Mouse (Mus musculus) myocyte (in vitro differentiated cells): ENCODE data around the gene Ntrk2. TPM values are rescaled to one million over a fixed set of nuclear protein-coding genes. Genes with fewer than 3 reads are reported as not detected.

Experiments
- H3K27me3 ChIP-seq: one replicate; pipeline ENCODE4 v1.6.1; 2011; ENCODE audit not compliant: control insufficient read depth, insufficient read depth, insufficient read length
- H3K36me3 ChIP-seq: one replicate; pipeline ENCODE4 v1.6.1; 2011; ENCODE audit not compliant: control insufficient read depth, insufficient read depth
- H3K4me2 ChIP-seq: one replicate; pipeline ENCODE4 v1.6.1; 2011; ENCODE audit warnings: low read depth, control low read depth
- H3K4me3 ChIP-seq: one replicate; pipeline ENCODE4 v1.5.1; 2011; ENCODE audit warnings: mild to moderate bottlenecking, control low read depth, moderate library complexity
- H3K79me2 ChIP-seq: one replicate; pipeline ENCODE4 v1.6.1; 2011; ENCODE audit not compliant: control insufficient read depth, insufficient read depth
- H3ac ChIP-seq: one replicate; pipeline ENCODE4 v1.6.1; 2011; ENCODE audit not compliant: control insufficient read depth, insufficient read length
- CEBPB ChIP-seq: IDR thresholded peaks from 2 replicates; pipeline ENCODE4 v1.6.1; 2011; ENCODE audit warnings: mild to moderate bottlenecking, moderate library complexity; ENCODE audit not compliant: poor library complexity, insufficient read depth, severe bottlenecking
- E2F4 ChIP-seq: IDR thresholded peaks from one replicate; pipeline ENCODE4 v1.6.1; 2011; ENCODE audit warnings: mild to moderate bottlenecking, control low read depth, moderate library complexity; ENCODE audit not compliant: insufficient read depth
- MAX ChIP-seq: IDR thresholded peaks from one replicate; pipeline ENCODE4 v1.6.1; 2011; ENCODE audit warnings: low read depth, mild to moderate bottlenecking, control low read depth
- MYOD1 ChIP-seq, 3 experiments: IDR thresholded peaks; one replicate each; pipeline ENCODE4 v1.6.1; 2011; ENCODE audit warnings: control low read depth in 2 of 3, low read depth in 2 of 3, mild to moderate bottlenecking in 2 of 3, moderate library complexity in 1 of 3; ENCODE audit not compliant: insufficient read length in 2 of 3, control insufficient read depth in 1 of 3
- MYOG ChIP-seq, 3 experiments: IDR thresholded peaks; one replicate each; pipeline ENCODE4 v1.6.1; 2011; ENCODE audit warnings: control low read depth in 2 of 3, low read depth in 2 of 3, mild to moderate bottlenecking in 2 of 3; ENCODE audit not compliant: insufficient read length in 2 of 3, control insufficient read depth in 1 of 3, insufficient read depth in 1 of 3
- POLR2A ChIP-seq: IDR thresholded peaks from one replicate; pipeline ENCODE4 v1.6.1; 2011; ENCODE audit warnings: low read depth, mild to moderate bottlenecking, control low read depth, moderate library complexity; ENCODE audit not compliant: insufficient read length
- POLR2AphosphoS2 ChIP-seq: IDR thresholded peaks from one replicate; pipeline ENCODE4 v1.6.1; 2011; ENCODE audit warnings: low read depth, control low read depth; ENCODE audit not compliant: insufficient read length
- REST ChIP-seq: IDR thresholded peaks from one replicate; pipeline ENCODE4 v1.6.1; 2011; ENCODE audit warnings: mild to moderate bottlenecking, control low read depth, moderate library complexity; ENCODE audit not compliant: insufficient read depth, insufficient read length
- SRF ChIP-seq: IDR thresholded peaks from one replicate; pipeline ENCODE4 v1.6.1; 2011; ENCODE audit warnings: low read depth; ENCODE audit not compliant: control insufficient read depth, insufficient read length
- TCF12 ChIP-seq: IDR thresholded peaks from one replicate; pipeline ENCODE4 v1.6.1; 2011; ENCODE audit warnings: mild to moderate bottlenecking, control low read depth; ENCODE audit not compliant: poor library complexity, insufficient read depth, severe bottlenecking
- TCF3 ChIP-seq: IDR thresholded peaks from one replicate; pipeline ENCODE4 v1.6.1; 2011; ENCODE audit warnings: low read depth, control low read depth; ENCODE audit not compliant: insufficient read length
- USF1 ChIP-seq: IDR thresholded peaks from one replicate; pipeline ENCODE4 v1.6.1; 2011; ENCODE audit warnings: low read depth, mild to moderate bottlenecking, control low read depth, moderate library complexity
- polyA plus RNA-seq: library from polyadenylated mRNA; unstranded; fragments of >200 nt; fragmentation: generic; extraction: Trizol; gene quantifications from one replicate; pipeline ENCODE4 v1.2.1, GENCODE M21; 2012; ENCODE audit warnings: missing spikeins

The Ntrk2 gene
- polyA plus RNA-seq, 1 experiment: not detected

GRCm38 (mm10) chr13:58896254-58896910 is 90.0 kb downstream of the Ntrk2 start:
- no peaks in the 10 kb centered on the region for H3K27me3 ChIP-seq
- TF ChIP-seq MAX (no peak), MYOD1 (IDR thresholded peaks at IDR 0.05; ENCODE audit: control insufficient read depth in 1 of 3, insufficient read length in 2 of 3, low read depth in 2 of 3) (no peak), USF1 (no peak), E2F4 (no peak), POLR2A (no peak), CEBPB (no peak)
- H3K4me3 ChIP-seq: no peak overlapping the region
- no peaks in the 10 kb centered on the region for H3K79me2 ChIP-seq
- H3K4me2 ChIP-seq: no peak overlapping the region
- H3K36me3 ChIP-seq: no peaks in the 10 kb centered on the region
- H3ac ChIP-seq: no peak overlapping the region

DNA sequence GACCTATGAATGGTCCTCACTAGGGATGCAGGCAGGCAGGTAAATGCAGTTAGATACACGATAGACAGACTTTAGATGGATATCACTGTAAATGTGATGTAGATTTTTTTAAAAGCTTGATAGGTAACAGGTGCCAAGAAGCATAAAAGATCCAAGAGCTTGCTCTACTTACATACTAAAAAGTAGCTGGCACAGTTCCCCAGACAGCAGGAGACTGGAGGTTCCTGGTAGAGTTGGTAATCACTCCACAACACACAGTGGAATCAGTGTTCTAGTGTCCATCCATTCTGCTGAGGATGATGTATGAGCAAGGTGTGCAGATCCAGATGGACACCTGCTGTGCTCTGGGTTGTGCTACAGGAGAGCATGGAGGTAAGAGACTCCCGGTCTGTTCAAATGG is 93.0 kb downstream of the Ntrk2 start:
- Histone ChIP-seq H3K79me2 (no peaks in the 10 kb centered on the region), H3ac (no peak overlapping the region), H3K4me3 (no peak overlapping the region), H3K4me2 (no peak overlapping the region), H3K27me3 (no peaks in the 10 kb centered on the region), H3K36me3 (no peaks in the 10 kb centered on the region)
- TF ChIP-seq MYOD1 (IDR thresholded peaks at IDR 0.05; ENCODE audit: control insufficient read depth in 1 of 3, insufficient read length in 2 of 3, low read depth in 2 of 3) (no peak), TCF12 (no peak), MYOG (IDR thresholded peaks at IDR 0.05; ENCODE audit: control insufficient read depth in 1 of 3, insufficient read depth in 1 of 3, insufficient read length in 2 of 3, low read depth in 2 of 3) (no peak), POLR2AphosphoS2 (no peak), TCF3 (no peak), MAX (no peak), SRF (no peak), E2F4 (no peak), POLR2A (no peak), REST (no peak), CEBPB (no peak), USF1 (no peak)

GRCm38 (mm10) chr13:58902313-58902712 is 95.9 kb downstream of the Ntrk2 start:
- Histone ChIP-seq H3K79me2 (no peaks in the 10 kb centered on the region), H3K4me2 (no peak overlapping the region), H3K27me3 (no peaks in the 10 kb centered on the region), H3K4me3 (no peak overlapping the region), H3K36me3 (no peaks in the 10 kb centered on the region), H3ac (no peak overlapping the region)
- no peak for TF ChIP-seq MAX
- TF ChIP-seq E2F4: no peak
- no peak for TF ChIP-seq POLR2AphosphoS2
- no peak for TF ChIP-seq REST
- TF ChIP-seq USF1: no peak
- no peak for TF ChIP-seq MYOG (IDR thresholded peaks at IDR 0.05; ENCODE audit: control insufficient read depth in 1 of 3, insufficient read depth in 1 of 3, insufficient read length in 2 of 3, low read depth in 2 of 3)

- TF ChIP-seq SRF (no peak), POLR2A (no peak), USF1 (no peak), CEBPB (no peak), TCF12 (no peak), MYOG (IDR thresholded peaks at IDR 0.05; ENCODE audit: control insufficient read depth in 1 of 3, insufficient read depth in 1 of 3, insufficient read length in 2 of 3, low read depth in 2 of 3) (no peak), TCF3 (no peak), E2F4 (no peak)
- Histone ChIP-seq H3K36me3 (no peaks in the 10 kb centered on the region), H3K27me3 (no peaks in the 10 kb centered on the region), H3K4me2 (no peak overlapping the region), H3K79me2 (no peaks in the 10 kb centered on the region), H3K4me3 (no peak overlapping the region), H3ac (no peak overlapping the region)
Measured at GRCm38 (mm10) chr13:58904742-58905735, 98.7 kb downstream of the Ntrk2 start.

- H3K79me2 ChIP-seq: no peaks in the 10 kb centered on the region
- H3K27me3 ChIP-seq: no peaks in the 10 kb centered on the region
- H3K4me3 ChIP-seq: no peak overlapping the region
- no peak overlapping the region for H3K4me2 ChIP-seq
- TF ChIP-seq MYOD1 (IDR thresholded peaks at IDR 0.05; ENCODE audit: control insufficient read depth in 1 of 3, insufficient read length in 2 of 3, low read depth in 2 of 3): no peak
- TF ChIP-seq MYOG (IDR thresholded peaks at IDR 0.05; ENCODE audit: control insufficient read depth in 1 of 3, insufficient read depth in 1 of 3, insufficient read length in 2 of 3, low read depth in 2 of 3): no peak
- TF ChIP-seq TCF3: no peak
- no peak for TF ChIP-seq CEBPB
- no peak for TF ChIP-seq SRF
- TF ChIP-seq POLR2AphosphoS2: no peak
- TF ChIP-seq E2F4: no peak
- TF ChIP-seq TCF12: no peak
- TF ChIP-seq MAX: no peak
- TF ChIP-seq POLR2A: no peak
- TF ChIP-seq USF1: no peak
- H3K36me3 ChIP-seq: no peaks in the 10 kb centered on the region
- no peak overlapping the region for H3ac ChIP-seq
Measured at GRCm38 (mm10) chr13:58911936-58912335, 105.6 kb downstream of the Ntrk2 start.
